Mouse (Mus musculus) liver, embryonic 14.5 days (tissue): Measurements from ENCODE around the gene Mettl8.

Experiments
- CTCF ChIP-seq: IDR thresholded peaks from 2 replicates; pipeline ENCODE4 v1.5.1; 2016; ENCODE audit warnings: antibody characterized with exemption, low read depth, control low read depth
- EP300 ChIP-seq: IDR thresholded peaks from 2 replicates; pipeline ENCODE4 v1.6.1; 2016; ENCODE audit warnings: antibody characterized with exemption, low read depth

- no peak for TF ChIP-seq CTCF
- no peak for TF ChIP-seq EP300
These were observed 8.5 kb downstream of the Mettl8 start for GRCm38 (mm10) chr2:71046751-71047320.
